Mouse (Mus musculus) cerebellum, postnatal 25 days (tissue): Measurements from ENCODE around the gene Uhrf1.
"Not testable (repeated sequence)": the region's sequence is repeated elsewhere in the genome, so short reads cannot be mapped to it uniquely, and the experiment has no call there.

ENCODE experiments used
- DNase-seq, 2 experiments: peaks; one replicate each; pipeline ENCODE4 v3.0.0; 2021; ENCODE audit warnings: mixed read lengths in 2 of 2

Gene Uhrf1

DNA sequence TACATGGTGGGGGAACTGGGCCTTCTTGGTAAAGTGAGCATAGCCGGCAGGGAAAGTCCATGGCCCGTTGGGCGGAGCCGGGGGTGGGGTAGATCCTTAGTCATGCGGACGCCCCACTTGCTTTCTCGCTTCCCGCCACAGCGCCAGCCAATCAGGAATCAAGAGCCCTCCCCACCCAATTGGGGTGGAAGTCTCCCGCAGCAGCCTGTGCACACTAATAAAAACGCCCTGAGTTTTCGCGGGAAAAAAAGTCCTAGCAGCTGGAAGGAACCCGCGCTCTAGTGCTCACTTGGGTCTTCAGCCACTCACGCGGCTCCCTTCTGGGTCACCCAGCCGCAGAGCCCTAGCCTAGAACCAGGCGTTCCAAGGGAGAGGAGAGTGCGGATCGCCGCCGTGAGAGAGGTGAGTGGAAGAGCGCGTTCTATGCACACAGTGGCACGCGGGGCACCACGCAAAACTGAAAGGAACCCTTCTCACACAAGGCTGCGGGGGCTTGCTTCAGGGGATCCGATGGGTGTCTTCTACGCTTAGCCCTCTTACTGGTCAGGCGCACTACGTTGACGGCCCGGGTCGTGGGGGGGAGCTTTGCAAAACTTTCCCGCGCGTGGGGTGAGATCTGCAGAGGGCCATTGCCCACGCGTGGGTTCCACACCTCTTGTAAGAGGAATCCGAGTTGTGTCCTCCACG is at the start of gene Uhrf1:
TSS of gene Uhrf1 (plus strand) at position 162 of the 687 bp plus-strand sequence.
- DNase-seq, result no peak

DNA sequence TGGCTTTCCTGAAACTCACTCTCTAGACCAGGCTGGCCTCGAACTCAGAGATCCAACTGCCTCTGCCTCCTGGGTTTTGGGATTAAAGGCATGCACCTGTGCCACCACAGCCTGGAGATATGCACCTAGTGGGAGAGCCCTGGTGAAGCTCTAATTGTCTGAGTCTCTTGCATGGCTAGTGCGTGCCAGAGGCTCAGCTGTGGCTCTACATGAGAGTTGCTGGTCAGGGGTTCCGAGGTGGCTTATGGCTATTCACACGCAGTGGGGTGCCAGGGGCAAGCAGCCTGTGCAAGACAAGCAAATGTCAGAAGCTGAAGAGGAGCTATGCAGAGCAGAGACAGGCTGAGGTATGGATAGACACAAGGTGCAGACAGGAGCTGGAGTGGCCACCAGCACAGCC is 48.4 kb upstream of the Uhrf1 start:
- DNase-seq, result peak in 1 of 2 experiments; percentile 27

DNA sequence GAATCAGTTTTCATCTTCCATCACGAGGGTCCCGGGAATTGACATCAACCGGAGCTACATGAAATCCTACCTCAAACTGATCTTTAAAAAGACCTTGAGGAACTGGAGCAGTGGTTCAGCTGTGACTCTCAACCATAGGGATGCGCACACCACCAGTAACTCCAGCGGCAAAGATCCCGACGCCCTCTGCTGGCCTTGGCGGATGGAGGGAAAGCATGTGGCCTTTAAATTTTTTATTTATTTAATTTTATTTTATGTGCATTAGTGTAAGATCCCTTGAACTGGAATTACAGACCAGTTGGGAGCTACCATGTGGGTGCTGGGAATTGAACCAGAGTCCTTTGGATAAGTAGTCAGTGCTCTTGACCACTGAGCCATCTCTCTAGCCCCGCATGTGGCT is 47.7 kb upstream of the Uhrf1 start:
- DNase-seq, result peak in 1 of 2 experiments; percentile 71

DNA sequence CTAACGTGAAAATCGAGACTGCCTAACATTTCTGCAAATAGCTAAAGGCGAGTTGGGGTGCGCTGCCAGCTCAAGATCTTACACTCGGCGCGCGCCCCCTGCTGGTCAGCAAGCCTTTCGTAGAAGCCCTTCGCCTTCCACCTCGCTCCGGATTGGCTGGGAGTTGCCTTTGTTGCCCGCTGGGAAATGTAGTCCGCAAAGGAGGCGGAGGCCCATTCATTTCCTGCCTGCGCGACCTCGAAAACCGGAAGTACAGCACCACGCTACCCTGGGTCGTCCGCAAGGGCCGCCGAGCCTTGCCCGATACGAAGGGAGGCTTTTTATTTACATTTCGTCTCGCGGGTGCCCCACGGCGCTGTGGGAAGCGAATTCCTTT is 47.3 kb upstream of the Uhrf1 start:
- DNase-seq, result peak; percentile 98 to 100

DNA sequence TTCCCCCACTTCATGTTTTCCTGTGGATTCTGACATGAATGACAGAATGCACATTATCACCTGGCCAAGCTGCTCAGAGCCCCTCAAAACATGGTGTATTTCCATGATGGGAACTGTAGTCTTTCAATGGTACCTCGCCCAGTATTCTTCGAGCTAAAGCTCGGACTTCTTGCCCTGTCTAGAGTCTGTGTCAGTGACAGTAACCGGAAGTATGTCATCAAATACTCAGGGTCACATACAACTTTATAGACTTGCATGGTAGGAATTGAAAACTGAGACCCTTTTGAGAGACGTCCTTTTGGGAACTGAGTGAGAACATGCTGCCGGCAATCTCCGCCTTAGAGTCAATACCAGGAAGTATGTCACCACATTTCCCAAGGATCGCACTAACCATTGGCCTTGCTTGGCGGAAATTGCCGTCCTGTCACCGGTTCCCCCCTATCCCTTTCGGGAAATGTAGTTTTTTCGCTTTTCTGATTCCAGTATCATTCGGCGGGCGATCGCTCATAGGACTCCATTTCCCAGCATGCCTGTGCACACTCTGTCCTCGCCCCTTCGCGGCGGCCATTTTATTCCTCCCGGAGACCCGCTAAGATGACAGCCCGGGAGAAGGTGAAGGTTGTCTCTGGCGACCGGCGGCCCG is 46.8 kb upstream of the Uhrf1 start, which contains the start of gene Fem1a:
TSS of gene Fem1a (plus strand) at position 572 of the 643 bp plus-strand sequence.
- peak; percentile 92 for DNase-seq

DNA sequence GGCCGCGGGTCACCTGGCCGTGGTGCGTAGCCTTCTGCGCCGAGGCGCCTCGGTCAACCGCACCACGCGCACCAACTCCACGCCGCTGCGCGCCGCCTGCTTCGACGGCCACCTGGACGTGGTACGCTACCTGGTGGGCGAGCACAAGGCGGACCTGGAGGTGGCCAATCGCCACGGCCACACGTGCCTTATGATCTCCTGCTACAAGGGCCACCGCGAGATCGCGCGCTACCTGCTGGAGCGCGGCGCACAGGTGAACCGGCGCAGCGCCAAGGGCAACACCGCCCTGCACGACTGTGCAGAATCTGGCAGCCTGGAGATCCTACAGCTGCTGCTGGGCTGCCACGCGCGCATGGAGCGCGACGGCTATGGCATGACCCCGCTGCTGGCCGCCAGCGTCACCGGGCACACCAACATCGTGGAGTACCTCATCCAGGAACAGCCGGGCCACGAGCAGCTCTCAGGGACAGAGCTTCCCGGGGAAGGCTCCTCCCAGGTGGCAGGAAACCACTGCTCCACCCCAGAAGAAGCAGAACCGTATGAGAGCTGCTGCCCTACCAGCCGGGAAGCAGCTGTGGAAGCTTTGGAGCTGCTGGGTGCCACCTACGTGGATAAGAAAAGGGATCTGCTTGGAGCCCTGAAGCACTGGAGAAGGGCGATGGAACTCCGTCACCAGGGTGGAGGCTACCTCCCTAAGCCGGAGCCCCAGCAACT is 45.8 kb upstream of the Uhrf1 start:
- peak; percentile 59 to 62 for DNase-seq

DNA sequence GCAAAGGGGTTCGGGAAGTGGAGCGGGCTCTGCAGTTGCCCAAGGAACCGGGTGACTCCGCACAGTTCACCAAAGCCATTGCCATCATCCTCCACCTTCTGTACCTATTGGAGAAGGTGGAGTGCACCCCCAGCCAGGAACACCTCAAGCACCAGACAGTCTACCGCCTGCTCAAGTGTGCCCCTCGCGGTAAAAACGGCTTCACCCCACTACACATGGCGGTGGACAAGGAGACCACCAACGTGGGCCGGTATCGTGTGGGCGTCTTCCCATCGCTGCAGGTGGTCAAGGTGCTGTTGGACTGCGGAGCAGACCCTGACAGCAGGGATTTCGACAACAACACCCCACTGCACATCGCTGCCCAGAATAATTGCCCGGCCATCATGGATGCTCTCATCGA is 44.9 kb upstream of the Uhrf1 start:
- DNase-seq, result not testable (repeated sequence)

DNA sequence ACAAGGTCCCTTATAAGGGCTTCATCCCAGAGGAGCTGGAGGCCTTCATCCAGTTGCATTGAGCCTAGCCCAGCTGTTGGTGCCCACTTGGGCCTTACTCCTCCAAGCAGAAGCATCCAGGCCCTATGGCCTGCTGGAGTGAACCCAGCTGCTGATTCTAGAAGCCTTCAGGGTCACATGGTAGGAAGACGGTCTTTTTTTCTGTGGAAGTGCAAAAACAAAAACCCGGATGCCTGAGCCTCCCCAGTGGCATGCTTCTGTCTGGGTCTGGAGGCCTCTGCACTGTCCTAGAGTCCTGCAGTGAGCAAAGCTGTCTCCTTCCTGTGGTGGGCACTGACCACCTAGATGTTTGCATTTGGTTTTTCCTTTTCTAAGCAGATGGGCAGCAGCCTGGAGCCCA is 44.3 kb upstream of the Uhrf1 start:
- not testable (repeated sequence) for DNase-seq

DNA sequence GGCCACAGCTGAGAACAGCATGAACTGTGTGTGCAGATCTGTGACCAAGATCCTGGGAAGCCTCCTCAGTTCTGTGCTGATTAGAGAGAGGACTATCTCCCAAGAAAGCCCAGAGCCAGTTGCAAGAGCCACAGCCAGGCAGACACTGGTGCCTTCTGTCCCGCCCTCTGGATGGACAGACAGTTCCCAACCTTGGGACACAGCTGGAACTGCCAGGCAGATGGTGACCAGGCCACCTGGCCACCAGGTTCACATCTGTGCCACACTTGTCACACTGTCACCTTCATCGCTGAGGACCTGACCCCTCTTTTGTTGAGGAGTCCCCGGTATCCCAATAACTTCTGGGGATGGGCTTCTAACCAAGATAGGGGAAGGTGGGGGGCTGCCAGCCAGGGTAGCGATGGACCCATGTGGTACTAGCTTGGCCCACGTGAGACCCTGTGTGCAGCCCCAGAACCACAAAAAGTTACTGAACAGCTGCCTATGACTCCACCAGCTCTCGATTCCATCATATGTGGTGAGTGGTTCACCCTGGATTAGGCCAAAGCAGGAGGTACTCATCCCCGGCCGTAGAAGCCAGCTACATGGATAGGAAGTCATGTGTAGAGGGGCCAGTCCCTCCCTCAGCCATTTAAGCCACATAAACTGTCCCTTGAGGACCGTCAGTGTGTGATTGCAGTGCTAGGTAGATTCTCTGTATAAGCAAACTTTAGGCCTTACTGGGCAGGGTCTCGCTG is 43.7 kb upstream of the Uhrf1 start:
- no peak for DNase-seq

DNA sequence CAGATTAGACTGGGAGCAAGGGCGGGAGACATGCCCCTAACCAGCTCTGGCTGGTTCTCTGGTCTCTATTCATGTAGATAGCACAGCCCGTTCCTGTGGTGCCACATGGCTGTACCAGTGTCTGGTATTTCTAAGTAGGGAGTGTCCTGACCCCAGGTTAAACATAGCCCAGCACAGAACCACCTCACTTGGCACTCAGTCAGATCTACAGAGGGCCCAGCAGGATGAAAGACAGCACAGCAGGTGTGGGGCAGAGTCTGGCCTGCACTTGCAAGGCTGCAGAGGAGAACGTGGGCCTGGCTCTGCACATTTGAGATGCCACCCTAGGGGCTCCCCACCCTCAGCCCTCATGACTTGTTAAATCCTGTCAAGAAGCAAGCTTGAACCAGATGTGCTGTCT is 42.0 kb upstream of the Uhrf1 start:
- no peak for DNase-seq

DNA sequence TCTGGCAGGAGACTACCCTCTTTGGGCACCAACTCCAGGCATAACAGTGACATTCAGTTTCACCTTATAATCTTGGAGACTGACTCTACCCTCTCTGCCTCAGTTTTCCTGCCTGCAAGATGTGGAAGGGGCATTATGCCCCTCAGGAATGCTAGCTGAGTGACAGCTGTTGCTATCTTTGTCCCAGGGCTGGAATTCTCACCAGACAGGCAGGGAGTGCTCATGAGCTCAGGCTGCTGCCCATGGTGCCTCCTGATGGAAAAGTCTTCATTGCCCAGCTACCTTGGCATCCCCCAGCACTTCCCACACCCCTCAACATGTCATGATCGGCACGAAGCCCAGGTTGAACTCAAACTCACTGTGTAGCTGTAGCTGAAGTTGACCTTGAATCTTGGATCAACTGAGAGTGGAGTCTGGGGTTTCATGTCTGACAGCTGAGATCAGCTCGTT is 40.5 kb upstream of the Uhrf1 start:
- DNase-seq, result no peak

DNA sequence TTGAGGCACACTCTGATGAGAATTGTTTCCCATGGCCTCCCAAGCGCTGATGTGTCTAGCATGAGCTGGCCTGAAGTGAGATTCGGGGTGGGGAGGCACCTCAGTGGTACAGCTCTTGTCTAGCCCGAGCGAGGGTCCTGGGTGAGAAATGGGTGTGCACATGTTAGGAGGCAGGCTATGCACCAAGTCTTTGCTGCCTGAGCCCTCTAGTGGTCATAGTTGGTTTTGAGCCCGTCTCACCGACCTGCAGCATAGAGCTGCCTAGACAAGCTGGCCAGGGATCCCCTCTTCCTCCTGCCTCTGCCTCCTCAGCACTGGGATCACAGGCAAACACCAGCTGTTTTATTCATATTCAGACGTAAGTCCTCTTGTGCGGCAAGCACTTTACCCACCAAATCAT is 39.1 kb upstream of the Uhrf1 start:
- peak; percentile 80 to 89 for DNase-seq

DNA sequence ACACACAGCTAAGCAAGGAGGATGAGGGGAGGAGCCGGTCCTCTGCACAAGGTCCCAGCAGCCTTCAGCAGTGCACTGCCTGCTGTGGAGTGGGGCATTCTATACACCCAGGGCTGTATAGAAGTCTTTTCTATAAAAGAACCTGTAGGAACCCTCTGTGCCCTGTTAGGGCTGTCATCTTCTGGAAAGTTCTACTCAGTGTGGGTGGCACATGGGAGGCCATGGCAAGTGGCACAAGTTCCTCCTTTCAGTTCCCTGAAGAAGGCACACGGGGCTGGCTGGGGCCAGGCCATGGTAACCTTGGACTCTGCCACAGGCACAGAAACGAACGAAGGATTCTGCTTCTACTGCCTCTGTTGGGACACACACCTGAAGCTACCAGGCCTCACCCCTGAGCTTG is 38.1 kb upstream of the Uhrf1 start:
- no peak for DNase-seq

DNA sequence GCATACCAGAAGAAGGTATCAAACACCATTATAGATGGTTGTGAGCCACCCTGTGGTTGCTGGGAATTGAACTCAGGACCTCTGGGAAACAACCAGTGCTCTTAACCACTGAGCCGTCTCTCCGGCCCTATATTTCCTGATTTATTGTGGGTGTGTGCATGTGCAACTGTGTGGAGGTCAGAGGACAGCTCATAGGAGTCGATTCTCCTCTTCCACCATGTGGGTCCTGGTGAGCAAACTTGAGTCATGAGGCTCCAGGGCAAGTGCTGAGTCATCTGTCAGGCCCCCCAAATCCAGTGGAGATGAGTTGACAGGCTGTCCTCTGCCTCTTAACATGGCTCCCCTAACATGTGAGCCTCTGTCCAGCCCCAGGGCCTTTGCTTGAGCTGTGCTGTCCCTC is 37.3 kb upstream of the Uhrf1 start:
- no peak for DNase-seq

DNA sequence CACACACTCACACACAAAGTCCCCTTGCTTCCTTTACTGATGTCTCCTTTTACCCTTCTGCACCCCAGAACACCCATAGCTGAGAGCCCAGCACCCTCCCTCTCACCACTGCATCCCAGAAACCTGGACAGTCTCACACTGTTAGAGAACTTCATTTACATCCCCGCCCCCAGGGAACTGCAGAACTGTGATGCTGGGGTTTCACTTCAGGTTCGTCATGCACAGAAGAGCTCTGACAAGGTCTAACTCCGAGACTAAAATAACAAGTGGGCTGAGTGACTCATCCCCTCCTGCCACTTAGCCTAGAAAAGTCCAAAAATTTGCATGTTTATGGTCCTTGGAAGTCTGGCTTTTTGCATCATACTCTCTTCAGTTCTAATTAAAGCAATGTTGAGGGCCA is 36.9 kb upstream of the Uhrf1 start:
- no peak for DNase-seq

DNA sequence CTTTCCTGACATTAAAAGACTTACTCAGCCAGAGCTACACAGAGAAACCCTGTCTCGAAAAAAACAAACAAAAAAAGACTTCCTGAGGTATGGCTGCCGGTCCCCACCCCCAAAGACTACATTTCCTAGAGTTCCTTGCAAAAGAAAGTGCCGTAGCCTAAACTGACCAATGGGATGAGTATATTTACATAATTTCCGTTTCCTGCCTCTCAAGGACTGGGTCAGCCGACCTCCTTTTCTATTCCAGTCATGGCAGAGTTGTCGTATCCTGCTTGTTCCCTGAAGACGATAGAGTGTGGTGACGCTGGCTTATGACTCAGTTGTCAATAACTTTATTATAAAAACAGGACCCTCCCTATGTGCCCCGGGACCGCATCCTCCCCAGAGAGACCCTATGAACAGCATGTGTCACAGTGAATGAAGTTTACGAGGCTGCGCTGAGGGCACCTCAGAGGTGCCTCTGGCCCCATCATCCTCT is 33.9 kb upstream of the Uhrf1 start:
- DNase-seq, result peak; percentile 66 to 76

DNA sequence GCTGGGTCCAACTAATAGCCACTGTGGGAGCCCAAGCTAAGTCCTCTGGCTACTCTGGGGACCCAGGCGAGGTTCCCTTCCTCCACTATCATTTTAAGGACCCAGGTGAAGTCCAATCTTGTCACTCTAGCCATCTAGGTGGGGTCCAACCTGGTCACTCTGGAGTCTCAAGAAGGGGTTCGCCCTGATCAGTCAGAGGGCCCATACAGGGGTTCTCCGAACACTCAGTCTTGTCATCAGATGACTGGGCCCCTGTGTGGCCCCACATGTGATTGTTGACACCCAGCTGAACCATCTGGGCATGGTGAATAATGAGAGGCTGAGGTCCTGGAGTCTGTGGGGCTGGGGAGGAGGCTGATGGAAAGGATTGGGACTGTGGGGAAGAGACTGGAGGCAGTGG is 33.4 kb upstream of the Uhrf1 start:
- DNase-seq, result peak in 1 of 2 experiments; percentile 15

DNA sequence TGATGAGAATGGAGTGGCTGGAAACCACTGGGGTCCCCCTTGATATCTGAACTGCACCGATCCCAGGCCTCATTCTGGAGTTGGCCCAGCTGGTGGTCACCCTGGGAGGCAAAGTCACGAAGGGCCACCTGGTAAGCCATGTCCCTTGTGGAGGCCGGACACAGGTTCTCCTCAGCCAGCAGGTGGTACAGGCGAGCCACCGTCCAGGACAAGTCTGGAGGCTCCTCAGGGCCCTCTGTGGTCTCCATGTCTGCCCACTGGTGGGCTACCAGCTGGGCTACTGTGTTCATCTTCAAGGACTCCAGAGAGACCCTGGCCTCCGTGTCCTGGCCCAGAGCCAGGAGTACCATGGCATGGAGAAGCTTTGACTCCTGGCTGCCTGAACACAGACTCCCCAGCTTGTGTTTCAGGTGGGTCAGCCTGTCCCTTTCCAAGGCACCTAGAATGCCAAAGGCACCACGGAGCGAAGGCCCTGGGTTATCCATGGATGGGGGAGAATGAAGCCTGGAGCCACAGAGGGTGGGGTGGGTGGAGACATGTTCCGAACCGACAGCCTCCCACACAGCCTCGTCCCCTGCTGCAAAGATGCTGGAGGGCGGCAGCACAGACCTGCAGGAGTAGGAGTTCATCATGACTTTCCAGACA is 31.4 kb upstream of the Uhrf1 start:
- no peak for DNase-seq

DNA sequence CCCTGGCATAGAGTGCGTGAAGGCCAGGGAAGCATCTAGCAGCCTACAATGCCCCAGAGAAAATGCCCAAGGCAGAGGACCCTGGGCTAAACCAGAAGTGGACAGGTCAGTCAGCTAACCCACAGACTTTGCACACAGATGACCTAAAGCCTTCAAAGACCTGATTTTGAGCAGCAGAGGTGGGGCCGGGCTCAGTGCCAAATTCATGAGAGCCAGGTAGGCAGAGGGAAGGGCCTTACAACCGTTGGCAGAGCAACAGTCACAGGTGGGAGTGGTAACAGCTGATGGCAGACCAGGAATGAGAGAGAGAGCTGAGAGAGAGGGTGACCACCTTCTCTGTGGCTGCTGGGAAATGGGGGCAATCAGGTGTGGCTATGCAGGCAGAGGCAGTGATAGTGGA is 30.5 kb upstream of the Uhrf1 start:
- DNase-seq, result no peak

DNA sequence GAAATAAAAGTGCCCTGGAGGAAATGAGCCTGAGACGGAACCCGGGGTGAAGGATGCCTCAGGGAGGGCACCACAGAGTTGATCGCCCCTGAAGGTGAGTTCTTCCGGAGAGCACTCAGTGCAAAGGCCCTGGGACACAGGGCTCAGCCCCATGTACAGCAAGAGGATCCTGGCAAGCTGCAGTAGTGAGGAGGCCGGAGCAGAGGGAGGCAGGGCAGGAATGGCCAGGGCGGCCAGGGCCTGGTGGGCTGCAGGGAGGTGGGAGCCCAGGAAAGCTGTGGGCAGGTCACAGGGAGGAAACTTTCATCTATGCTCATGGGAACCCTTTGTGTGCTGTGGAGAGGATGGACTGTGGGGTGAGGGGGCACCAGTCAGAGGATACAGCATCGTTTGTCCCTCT is 29.6 kb upstream of the Uhrf1 start:
- no peak for DNase-seq

DNA sequence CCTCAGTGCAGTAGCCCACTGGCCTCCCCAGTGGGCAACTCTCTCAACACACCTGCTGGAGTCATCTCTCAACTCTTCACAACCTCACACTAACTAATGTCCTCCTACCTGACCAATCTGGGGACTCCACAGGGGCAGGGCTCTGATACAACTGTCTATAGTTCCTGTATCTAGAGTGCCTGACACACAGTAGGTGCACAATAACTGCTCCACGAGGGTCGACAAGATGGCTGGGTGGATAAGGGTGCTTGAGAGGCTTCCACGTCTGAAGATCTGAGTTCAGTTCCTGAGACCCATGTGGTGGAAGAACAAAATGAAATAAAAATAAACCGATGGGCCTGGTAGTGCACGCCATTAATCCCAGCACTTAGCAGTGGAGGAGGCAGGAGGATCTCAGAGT is 29.1 kb upstream of the Uhrf1 start:
- DNase-seq, result no peak

DNA sequence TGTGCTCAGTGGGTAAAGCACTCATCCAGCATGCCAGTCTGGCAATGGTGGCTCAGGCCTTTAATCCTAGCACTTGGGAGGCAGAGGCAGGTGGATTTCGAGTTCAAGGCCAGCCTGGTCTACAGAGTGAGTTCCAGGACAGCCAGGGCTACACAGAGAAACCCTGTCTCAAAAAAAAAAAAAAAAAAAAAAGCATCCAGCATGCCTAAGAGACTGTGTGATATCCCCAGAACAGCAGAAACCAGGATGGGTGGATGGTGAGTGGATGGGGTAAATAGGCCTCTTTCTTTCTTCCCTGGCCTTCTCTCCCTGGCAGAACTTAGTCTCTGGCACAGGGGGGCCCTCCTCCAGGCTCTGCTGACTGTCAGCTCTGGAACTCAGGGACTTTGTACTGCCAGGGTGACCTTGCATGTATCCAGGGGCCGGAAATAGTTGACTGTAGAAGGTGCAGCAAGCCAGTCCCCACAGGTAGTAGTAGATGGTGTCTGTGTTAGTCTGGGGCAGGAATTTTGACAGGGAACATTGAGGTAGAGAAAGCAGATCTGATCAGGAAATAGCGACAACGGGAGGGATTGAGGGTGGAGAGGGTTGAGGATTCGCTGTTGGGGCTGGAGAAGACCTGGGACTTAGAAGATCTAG is 27.2 kb upstream of the Uhrf1 start:
- DNase-seq, result no peak
